Mouse (Mus musculus): ENCODE measurements around the gene Ccn6.

The Ccn6 gene

DNA sequence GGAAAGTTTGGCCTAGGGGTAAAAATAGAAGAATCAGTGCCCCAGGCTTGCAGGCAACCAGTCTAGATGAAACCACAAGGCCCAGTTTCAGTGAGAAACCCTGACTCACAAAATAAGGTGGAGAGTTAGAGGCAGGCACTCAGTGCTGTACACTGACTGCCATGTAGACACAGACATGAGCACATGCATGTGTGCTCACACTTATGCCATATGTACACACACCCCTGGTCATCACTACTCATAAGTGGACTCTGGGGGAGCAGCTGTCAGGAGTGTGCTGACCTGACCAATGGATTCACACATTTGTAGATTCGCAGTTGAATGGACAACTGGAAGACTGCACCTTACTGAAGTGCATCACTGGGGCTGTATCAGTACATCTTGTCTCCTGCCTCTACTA is 2.2 kb downstream of the Ccn6 start:
- ATAC-seq (ENCODE audit: low TSS enrichment): no peak

DNA sequence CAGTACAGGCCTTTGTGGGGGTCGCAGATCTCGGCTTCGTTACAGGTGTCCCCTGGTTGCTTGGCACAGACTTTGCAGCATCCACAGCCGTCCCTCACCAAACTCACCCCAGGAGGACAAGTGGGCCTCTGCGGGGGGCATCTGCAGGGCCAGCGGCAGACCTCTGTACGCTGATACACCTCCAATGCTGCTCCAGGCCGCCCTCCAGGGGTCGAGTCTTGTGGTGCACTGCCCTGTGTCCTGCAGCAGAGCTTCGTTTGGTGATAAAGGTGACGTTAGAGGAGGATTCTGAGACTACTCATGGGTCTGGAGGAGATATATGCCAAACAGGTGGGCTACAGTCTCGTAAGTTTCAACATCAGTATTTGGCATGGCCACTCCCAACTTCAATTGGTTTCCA is 5.3 kb downstream of the Ccn6 start:
- no peak for ATAC-seq (ENCODE audit: low TSS enrichment)

DNA sequence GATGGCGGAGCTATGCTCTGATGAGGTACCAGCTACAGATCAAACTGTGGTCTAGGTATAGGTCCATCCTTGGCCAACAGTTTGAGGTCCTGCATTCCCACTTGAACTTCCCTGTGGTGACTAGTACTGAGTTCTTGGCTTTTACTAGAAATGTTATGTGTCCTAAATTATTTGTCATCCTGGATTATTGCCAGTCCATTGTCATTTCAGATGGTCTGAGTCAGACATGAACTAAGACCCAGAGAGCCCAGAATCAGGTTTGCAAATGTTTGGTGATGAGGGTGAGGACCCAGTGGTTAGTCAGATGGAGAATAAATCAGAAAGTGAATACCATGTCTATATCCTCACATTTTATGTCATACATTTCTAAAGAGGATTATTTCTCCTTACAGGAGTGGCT is 6.3 kb downstream of the Ccn6 start:
- no peak for ATAC-seq (ENCODE audit: low TSS enrichment)

DNA sequence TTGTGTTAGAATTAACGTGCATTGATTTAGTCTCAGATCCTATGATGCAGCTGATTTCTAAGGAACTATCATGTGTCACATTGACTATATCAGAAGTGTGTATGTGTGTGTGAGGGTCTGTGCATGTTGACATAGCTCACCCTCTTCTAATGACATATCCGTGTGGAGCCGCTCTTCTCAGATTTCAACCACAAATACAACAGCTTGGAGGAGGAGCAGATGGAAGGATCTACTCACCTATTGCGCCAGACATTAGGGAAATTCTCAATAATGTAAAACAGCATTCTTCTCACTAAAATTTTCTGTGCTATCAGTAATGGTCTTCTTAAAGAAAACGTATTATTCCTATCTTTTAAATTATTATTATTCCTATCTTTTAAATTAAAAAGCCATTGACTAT is 6.9 kb downstream of the Ccn6 start:
- ATAC-seq (ENCODE audit: low TSS enrichment): no peak

DNA sequence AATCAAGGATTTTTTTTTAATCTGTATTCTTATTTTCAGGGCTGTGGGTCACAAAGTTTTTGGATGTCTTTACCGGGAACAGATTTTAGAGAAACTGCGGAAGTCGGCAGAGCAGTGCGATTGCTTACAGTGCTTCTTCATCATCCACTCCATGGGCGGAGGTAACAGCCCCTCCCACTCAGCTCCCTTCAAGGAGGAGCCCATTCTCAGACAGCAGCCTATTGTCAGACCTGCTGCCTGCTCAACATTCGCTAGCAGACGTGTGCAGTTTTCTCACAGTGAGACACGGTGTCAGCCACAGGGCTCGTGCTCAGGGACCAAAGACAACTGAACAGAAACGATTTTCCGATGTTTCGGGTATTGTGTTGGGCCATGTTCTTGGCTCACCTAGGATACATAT is 21.4 kb downstream of the Ccn6 start:
- no peak for ATAC-seq (ENCODE audit: low TSS enrichment)

DNA sequence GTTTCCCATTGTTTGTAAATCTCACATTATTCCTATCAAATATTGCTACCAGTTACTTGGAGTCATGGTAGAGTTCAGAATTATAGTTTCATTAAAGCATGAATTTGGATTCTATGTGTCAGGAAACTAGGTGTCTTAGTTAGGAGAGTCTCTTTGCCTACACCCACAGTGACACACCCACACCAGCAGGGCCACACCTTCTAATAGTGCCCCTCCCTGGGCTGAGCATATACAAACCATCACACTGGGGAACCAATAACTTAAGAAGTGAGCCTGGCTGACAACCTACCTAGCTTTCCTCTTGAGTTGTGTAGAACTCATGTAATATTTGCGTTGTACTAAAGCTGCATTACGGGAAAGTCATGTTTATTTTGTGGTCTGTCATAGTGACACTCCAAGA is 22.2 kb downstream of the Ccn6 start:
- ATAC-seq (ENCODE audit: low TSS enrichment): no peak

DNA sequence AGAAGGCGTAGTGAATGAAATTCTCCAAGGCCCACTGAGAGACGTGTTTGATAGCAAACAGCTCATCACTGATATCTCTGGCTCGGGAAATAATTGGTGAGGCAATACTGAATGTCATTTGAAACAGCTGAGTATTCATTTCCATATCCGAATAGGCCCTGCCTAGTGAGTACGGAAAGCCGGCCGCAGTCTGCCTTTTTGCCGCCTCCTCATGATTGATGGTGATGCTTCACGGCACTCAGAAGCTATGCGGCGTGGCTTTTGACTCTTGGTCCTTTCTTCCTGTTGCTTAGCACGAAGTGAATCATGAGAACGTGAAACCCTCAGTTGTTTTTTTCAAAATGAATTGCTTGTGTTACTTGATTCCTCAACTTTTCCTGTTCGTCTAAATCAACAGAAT is 22.8 kb downstream of the Ccn6 start:
- no peak for ATAC-seq (ENCODE audit: low TSS enrichment)

DNA sequence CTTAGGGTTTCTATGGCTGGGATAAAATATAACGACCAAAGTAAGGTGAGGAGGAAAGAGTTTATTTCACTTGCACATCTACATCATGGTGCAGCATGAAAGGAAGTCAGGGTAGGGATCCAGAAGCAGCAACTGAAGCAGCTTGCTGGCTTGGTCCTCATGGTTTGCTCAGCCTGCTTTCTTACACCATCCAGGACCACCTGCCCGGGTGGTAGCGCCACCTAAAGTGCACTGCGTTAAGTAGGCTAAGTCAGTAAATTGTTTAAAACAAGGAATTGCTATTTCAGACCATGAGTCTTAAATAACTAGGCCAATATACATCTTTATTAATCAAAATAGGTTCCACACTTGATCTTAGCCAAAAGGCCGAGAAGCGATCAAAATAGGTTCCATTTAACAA is 24.8 kb downstream of the Ccn6 start:
- no peak for ATAC-seq (ENCODE audit: low TSS enrichment)

DNA sequence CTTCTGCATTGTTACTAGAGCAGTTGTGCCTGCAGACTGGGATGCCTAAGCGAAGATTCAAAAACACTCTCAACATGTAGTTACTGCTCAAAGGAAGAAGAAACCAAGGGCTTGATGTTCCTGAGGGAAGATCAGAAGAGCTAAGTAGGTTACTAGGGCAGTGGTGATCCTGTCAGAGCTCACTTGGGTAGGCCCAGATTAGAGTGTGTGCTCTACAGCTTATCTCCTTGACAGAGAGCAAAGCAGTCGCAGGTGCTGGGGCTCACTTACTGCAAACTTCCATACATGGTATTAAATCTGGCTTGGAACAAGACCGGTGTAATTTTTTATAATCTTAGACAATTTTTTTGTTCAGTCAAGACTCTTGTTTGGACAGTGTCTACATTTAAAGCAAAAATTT is 25.8 kb downstream of the Ccn6 start:
- ATAC-seq (ENCODE audit: low TSS enrichment): no peak

DNA sequence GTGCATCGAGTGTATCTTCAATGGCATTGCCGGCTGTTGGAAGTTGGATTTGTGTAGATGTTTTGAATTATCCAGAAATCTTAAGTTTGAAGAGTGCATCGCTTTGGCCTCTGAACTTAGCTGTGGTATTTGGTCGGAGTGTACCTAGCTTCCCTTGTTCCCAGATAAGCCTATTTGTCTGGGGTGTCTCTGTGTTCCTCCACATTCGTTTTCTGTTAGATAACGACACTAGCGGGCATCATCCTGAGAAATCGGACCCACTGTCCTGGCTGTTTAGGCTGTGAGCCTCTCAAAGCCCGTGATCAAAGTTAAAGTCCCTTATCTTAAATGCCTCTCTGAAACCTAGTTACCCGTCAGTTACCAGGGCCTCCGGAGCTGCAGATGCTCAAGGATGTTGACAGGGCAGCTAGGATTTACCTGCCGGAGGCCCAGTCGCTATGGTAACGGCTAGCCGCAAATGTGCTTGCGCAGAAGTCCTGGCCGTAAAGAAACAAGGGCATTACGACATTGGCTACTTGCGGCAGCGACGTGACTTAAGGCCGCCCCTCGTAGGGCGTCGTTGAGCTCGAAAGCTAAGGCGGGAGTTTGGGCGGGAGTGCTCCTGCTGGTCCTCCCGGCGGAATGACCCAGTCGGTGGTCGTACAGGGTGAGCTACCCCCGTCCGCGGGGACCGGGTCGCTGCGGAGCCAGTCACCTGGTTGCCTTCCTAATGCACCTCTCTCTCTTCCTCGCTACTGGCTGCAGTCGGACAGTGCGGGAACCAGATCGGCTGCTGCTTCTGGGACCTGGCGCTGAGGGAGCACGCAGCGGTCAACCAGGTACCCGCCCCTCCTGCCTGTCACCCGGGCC is 29.9 kb downstream of the Ccn6 start, which contains the start of the genes Fam229b and Tube1:
Gene Fam229b (minus strand): TSS at position 453 of the 849 bp plus-strand sequence.
Gene Tube1 (plus strand): TSS at position 515 of the 849 bp plus-strand sequence.
- peak; percentile 98 for ATAC-seq (ENCODE audit: low TSS enrichment)

DNA sequence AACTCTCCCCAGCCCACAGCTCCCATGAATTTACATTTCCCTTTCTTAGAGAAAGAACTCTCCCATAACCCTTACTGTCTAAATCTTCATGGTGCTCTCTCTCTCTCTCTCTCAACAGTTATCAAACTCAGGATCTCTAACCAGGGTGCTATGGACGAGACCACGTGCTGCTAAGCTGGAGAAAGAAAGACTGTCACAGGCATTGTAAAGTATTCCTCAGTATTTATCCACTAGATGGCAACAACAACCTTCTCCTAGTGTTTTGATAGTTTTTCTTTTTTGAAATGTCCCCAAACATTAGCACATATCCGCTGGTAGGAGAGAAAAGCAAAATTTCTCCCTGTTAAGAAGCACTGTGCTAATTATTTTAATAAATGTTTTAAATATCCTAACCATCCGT is 42.2 kb downstream of the Ccn6 start:
- ATAC-seq (ENCODE audit: low TSS enrichment): peak; percentile 90

DNA sequence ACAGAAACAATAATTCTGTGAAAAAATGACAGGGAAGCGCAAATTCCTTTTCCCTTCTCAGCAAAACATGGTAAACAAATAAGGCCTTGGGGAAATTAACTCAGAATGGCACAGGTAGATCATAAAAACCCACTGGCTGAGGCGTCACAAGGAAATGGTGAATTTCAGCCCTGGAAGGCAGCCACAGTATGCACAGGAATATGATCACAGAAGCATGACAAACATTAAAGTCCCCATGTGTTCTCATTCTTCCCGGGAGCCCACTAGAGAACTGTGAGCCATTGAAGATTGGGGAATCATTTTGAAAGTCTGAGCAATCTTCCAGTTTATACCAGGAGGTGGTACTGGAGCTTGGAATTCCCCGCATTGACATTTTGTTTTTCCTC is 54.1 kb downstream of the Ccn6 start:
- ATAC-seq (ENCODE audit: low TSS enrichment): no peak

DNA sequence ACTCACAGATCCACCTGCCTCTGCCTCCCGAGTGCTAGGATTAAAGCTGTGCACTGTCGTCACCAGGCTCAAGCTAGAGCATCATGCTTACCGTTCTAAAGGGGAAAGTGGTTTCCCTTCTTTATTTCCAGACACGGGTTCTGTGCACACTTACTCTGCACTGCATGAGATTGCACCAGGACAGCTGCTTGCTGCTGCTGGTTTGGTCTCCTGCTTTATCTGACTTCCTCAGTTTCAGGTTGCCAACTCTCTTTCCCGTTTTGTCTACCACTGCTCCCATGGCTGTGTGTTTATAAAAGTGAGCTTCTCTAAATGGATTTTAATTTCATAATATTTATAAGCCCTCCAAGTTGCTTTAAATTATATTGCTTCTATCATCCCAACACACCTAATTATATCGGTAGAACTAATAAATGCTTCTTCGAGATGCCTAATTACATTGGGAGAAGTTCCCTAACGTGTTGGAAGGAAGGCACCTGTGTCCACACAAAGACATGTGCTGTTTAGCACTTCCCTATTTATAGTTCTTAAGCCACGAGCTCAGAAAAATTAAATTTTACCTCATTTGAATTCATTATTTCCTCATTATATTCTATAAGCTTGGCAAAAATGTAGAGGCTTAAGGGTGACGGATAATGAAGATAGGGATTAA is 54.6 kb downstream of the Ccn6 start:
- no peak for ATAC-seq (ENCODE audit: low TSS enrichment)

DNA sequence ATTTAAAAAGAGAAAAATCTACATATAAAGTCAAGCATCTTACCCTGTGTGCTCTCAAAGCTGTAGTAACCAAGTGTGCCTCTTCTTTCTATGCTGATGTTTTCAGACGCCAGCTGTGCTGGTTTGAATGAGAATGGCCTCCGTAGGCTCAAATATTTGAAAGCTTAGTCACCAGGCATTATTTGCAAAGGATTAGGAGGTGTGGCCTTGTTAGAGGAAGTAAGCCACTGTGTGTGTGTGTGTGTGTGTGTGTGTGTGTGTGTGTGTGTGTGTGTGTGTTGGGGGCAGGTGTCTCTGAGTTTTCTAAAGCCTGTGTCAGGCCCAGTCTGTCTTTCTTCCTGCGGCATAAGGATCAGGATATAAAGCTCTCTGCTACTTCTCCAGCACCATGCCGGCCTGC is 56.7 kb downstream of the Ccn6 start:
- no peak for ATAC-seq (ENCODE audit: low TSS enrichment)

DNA sequence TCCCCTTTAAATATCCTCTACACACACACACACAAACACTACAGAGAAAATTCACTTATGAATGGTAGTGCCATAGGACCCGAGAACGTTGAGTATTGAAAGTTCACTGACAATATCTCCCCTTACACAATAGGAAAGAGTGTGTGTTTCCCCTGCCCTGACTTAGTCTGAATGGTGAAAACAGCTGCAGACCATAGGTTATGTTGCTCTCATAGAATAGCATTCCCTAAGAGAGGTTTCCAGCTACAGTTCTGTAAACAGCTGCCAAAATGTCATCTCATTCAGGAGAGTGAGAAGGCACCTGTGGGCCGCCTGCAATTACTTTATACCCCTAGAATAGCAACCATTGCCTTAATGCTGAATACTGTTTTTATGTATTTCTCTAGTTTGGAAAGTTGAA is 57.2 kb downstream of the Ccn6 start:
- no peak for ATAC-seq (ENCODE audit: low TSS enrichment)

DNA sequence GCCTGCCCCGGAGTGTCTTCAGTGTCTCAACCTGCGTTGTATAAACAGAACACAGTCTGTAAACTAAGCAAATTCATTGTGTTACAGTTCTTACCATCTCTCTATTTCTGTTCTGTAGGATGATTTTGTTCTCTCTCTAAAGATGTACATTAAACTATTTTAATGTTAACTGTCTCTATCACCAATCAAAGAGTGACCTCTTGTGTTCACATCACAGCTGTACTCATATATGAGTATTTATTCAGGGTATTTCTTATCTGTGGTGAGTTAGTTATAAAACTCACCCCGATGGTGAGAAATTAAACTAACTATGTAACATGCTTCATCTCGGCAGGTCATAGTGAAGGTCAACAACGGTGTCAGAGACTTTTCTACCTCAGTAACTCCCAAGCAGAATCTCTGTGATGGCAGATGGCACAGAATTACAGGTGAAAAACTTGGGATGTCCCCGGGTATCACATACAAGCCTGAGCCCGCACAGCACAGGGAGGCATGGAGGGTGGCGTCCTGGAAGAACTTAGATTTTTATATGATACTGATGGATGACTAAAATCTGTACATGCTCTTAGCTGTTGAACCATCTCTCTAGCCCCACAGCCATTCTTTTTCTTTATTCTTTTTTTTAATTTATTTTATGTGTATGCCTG is 58.7 kb downstream of the Ccn6 start:
- ATAC-seq (ENCODE audit: low TSS enrichment): no peak

Data from frontal cortex, adult (tissue).